Mouse (Mus musculus) retina, adult 2 months (tissue): ENCODE measurements around the gene Btbd6.

Experiments used
- DNase-seq: peaks from one replicate; pipeline ENCODE4 v3.0.0-alpha.2; 2012; ENCODE audit warnings: low read depth, low spot score

Btbd6 gene

DNA sequence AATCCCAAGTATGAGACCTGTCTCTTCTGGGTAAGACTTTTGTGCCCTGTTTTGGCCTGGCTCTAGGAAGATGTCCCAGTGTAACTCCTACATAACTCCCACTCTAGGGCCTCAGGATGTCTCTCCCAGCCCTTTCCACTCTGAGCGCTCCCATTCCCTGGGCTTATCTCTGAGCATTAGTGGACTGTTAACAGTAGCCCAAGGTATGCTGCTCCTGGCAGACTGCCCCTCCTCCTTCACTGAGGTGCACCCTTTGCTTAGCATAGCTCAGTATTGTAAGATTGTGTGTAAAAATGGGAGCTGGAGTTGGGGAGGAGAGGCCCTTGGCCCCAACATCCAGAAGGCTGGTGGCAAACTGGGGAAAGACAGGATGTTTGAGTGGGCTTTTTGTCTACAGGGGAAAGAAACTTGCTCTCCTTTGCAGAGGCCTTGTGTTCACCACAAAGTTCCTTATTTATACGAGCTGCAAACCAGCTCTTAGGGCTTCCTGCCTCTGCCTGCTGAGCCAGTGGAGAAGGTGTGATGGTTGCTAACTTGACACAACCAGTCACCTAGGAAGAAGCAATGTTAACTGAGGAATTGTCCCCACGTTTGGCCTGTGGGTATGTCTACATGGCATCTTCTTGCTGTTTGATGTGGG lies 23.2 kb upstream of the Btbd6 start:
- no peak for DNase-seq

DNA sequence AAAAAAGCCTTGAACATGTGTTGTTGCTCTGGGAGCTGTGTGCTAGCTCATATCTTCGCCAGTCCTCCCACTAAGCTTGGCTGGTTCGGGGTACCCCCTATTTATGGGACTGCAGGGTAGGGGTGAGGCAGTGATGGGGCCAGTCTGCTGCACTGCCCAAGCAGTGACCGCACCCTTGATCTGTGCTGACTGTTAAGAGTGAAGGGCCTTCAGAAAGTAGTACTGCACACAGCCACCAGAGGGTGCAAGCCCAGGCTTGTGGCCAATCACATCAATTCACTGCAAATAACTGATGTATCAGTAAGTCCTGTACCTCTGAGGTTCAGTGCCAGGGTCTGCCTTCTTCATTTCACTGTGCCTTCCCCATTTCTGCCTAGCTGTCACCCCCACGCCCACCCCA lies 20.5 kb upstream of the Btbd6 start:
- no peak for DNase-seq

DNA sequence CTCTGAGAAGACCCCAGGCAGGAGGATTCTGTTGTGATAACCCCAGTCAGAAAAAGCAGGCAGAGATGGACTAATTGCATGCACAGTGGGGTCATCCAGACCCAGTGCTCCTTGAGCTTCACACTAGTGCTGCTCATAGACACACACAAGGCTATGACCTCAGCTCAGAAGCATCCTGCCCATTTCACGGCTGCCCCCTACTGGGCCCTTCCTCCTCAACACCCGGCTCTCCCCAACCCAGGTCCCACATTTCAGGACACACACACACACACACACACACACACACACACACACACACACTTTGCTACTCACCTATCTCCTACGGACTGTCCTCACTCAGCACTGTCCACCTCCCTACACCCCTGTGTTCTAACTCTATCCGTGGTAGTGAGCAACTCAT lies 18.0 kb upstream of the Btbd6 start:
- no peak for DNase-seq

DNA sequence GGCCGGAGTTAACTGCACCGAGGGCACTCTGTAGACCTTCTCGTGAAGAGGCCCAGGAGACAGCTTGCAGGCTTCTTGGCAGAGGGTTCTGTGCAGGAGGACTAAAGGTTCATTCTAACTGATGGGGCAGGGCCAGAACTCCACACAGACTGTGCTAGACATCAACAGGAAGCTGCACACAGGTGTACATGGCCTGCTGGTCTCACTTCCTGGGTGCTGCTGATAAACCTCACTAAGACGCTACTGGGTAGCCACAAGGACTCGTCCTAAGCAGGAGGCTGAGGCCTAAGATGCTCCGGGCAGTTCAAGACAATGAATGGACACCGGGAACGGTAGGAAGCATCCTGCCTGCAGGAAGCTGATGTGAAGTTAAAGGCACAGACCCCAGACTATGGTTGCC lies 16.9 kb upstream of the Btbd6 start:
- no peak for DNase-seq

DNA sequence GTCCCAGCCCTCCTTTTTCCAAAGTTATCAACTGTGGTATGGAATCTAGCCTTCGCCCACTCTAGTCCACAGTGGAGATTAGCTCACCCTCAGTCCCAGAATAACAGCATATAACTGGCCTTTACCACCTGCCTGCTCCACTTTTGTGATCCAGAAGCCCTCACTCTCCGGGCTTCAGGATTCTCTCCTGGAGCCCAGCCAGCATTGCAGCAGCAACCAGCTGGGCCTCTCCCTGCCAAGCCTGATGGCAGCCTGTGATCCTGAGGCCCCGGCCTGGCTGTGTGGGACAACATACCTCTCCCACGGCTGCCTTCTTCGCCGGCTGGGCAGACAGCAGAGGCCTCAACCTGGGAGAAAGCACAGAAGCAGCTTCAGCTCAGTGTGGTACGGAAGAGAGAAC lies 14.9 kb upstream of the Btbd6 start:
- DNase-seq = no peak

DNA sequence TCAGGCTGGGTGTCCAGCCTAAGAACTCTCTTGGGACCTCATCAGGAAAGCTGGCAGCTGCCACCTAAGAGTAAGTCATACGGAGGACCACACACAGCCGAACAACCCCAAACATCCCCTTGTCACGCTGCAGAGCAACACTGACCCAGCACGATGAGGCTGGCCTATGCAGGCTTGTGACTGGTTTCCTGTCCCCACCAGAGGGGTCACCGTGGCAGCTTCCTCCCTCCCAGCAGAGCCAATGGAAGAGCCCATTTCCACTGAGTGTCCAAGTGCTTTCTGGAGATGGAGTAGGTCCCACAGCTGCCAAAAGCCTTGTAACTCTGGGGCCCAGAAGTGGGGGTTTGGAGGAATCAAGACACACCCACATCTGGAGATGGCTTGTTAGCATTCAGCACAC lies 14.4 kb upstream of the Btbd6 start:
- no peak for DNase-seq

DNA sequence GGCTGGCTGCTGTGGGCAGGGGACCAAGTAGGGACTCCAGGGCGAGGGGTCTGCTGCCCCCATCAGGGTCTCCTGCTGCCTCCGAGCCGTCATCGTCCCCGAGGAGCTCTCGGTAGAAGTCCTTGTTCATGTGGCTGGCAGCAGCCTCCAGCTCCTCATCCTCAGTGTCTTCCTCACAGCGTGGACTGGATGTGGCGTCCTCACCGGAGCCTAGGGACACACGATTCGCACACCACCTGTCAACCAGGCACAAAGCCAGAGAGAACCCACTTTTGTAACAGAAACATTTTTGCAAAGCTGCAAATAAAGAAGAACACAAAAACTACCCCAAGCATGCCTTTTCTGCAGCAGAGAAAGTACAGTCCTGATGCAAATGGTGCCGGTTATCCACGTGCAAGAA lies 10.5 kb upstream of the Btbd6 start:
- DNase-seq = no peak

DNA sequence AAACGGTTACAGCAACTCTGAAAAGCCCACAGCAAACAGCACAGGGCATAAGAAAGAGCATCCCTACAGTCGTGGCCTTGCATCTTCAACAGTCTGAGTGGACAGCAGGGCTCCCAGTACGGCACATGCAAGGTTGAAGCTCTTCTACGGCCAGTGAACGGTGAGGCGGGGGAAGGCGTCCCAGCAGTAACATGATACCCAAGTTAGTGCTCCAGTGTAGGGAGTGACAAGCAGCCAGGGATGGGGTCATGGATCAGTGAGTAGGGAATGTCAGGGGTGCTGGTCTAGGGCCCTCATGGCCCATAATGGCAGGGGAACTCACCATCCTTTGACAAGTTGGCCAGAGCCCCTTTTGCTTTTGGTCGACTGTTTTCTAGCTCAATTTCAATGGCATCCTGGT lies 7.3 kb upstream of the Btbd6 start:
- DNase-seq = no peak

DNA sequence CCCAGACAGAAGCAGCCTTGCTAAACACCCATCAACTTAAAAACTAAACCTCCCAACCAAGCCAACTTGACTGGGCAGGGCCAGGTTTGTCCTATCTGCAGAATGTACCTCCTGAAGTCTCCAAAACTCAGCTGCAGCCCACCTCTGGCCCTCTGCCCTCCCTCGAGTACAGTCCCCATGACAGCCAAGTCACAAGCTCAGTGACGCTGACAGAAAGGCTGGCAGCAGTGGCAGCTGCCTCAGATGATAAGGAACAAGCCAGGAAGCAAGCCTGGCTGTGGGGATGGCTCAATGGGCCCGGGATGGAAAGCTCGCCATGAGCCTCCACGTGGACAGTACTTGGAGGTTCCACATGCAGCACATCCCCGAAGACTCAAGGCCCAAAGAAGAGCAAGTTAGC lies 6.7 kb upstream of the Btbd6 start:
- DNase-seq = no peak

DNA sequence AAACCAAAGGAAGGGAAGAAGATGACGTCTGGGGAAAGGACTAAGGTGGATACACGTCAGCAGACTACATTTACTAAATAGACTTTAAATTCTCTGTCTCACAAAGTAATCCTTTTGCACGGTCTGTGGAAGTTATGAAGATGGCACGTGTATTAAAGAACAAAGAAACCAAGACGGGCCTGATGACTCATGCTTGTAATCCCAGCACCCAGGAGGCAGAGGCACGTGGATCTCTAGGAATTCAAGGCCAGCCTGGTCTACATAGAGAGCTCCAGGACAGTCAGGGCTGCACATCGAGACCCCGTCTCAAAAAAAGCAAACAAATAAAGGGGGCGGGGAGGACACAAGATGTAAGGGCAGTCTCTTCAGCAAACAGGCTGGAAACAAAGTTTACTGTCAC lies 1.5 kb upstream of the Btbd6 start:
- DNase-seq = no peak

DNA sequence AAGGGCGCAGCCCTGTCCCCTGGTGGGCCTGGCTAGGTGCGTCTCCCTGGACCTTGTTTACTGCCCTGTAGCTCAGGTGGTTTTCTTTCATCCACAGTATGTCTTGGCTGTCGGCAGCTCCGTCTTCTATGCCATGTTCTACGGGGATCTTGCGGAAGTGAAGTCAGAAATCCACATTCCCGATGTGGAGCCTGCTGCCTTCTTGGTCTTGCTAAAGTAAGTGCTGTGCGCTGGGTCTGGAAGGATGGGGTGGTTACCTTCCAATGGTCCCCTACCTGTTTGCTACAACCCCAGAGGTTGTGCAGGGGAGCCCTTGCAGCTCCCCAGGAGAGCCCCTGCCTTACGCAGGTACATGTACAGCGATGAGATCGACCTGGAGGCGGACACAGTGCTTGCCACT lies 874 bp downstream of the Btbd6 start:
- no peak for DNase-seq

DNA sequence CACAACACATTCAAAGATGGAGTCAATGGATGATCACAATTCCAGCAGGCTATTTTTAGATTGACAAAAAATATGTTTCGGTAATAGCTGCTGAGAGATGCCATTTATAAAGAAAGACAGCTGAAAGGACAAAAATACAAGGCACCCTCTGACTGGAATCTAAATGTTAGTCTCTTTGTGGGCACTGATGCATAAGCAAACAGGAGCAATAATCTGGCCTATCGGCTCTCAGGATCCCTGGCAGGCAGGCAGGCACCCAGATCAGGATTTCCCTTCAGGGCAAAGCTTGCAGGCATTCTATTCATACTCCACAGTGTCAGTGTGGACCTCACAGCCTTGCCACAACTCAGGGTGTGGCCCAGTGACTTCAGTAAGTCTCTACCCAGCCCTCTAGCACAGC lies 5.7 kb downstream of the Btbd6 start:
- no peak for DNase-seq

DNA sequence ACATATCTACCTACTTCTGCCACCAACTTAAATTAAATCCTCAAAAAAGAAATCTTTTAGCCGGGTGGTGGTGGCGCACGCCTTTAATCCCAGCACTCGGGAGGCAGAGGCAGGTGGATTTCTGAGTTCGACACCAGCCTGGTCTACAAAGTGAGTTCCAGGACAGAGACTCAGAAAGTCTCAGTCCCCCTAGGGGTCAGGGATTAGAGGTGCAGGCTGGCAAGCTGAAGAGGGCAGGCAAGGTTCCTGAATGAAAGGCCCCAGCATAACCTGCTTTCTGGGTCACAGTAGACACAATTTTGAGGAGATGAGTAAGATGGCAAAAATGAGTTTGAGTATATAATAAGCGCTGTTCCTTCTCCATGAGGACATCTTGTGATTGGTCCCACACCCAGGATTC lies 9.1 kb downstream of the Btbd6 start:
- DNase-seq = no peak

DNA sequence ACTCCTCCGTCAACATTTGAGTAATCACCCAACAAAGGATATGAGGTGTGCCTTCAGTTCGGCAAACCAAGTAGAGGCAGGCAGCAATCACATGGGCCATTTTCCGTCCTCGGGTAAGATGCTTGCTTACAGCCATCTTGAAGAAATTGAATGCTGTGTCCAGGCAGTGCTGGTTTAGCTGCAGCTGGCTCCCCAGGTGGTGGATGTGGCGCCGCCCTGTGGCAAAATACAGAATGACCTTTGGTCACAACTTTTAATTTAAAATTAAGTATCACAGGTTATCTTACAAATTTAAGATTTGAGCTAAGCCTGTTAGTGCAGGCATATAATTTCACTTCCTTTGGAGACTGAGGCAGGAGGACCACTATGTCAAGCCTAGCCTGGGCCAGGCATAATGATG lies 11.6 kb downstream of the Btbd6 start:
- DNase-seq = no peak

DNA sequence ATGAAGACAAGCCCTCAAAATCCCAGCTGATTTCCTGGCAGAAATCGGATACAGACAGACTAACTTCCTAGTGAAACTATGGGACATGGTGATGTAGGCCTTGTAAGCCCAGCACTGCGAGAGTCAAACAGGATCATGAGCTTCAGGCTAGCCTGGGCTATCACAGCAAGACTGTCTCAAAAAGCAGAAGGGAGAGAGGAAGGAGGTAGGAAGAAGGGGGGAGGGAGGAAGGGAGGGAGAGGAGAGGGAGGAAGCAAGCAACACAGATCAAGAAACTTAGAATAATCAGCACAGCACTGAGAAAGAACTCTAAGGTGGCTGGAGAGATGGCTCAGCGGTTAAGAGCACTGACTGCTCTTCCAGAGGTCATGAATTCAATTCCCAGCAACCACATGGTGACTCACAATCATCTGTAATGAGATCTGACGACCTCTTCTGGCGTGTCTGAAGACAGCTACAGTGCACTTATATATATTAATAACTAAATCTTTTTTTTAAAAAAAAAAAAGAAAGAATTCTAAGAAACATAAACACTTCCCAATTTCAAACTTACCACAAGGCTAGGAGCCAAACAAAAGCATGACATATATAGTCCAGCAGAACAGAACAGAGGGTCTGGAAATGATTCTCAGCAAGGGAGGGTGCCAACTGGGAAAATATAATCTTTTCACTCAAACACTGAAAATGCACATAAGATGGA lies 14.6 kb downstream of the Btbd6 start:
- DNase-seq = no peak

DNA sequence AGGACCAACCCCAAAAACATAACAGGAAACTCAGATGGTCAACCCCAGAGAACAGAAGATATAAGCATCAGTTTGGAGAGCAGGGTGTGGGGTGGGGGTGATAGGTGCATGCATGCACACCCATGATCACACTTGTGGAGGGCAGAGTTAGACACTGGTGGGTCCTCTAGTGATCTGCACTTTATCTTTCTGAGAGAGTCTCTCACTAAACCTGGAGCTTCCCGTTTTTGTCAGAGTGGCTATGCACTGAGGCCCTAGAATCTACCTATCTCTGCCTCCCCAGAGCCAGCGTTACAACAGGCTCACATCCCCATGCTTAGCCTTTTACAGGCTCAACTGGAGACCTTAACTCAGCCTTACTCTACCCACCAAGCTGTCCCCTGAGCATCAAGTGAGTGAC lies 15.2 kb downstream of the Btbd6 start:
- DNase-seq = no peak

DNA sequence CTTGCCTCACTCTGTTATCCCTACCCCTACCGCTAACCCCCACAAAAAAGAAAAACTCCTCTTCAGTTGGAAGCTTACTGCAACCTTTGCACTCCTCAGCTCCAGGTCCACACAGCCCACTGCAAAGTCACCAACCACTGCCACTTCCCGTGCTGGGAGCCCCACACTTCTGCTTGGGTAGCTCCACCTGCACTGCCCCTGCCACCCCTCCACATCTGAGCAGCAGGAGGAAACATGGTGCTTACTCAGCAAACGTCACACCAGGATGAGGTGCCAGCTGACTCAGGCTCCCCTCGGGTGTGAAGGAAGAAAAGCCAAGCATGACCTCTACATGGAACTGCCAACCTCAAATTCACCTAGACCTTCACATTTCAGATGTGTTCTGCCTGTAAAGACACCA lies 17.9 kb downstream of the Btbd6 start:
- no peak for DNase-seq

DNA sequence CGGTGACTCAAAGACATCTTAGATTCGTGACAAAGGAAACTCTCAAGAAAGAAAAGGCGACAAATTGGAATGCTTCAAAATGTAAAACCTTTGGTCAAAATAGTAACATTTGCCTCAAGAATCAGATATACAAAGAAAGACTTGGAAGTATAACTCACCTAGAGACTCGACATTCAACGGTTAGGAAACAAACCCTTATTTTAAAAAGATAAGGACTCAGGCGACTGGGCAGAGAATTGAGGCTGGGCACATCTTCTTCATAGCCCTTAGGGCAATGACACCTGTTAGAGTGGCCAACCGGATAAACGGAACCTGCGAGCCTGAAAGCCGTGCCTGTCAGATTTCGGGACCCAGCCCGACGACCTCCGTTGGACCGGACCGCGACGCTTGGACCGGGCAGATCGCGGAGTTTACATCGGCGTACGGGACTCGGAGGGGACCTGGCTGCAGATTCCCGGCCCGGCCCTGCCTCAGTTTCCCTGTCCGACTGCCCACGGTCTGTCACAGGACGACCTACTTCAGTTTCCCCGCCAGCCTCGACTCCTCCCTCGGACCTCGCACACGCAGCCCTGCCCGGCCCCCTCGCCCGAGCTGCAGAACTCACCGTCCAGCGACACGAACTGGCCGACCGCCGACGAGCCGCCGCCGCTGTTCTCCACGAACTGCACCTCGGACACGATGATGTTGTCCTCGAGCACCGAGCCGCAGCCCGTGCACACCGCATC lies 23.4 kb downstream of the Btbd6 start:
- DNase-seq = no peak

DNA sequence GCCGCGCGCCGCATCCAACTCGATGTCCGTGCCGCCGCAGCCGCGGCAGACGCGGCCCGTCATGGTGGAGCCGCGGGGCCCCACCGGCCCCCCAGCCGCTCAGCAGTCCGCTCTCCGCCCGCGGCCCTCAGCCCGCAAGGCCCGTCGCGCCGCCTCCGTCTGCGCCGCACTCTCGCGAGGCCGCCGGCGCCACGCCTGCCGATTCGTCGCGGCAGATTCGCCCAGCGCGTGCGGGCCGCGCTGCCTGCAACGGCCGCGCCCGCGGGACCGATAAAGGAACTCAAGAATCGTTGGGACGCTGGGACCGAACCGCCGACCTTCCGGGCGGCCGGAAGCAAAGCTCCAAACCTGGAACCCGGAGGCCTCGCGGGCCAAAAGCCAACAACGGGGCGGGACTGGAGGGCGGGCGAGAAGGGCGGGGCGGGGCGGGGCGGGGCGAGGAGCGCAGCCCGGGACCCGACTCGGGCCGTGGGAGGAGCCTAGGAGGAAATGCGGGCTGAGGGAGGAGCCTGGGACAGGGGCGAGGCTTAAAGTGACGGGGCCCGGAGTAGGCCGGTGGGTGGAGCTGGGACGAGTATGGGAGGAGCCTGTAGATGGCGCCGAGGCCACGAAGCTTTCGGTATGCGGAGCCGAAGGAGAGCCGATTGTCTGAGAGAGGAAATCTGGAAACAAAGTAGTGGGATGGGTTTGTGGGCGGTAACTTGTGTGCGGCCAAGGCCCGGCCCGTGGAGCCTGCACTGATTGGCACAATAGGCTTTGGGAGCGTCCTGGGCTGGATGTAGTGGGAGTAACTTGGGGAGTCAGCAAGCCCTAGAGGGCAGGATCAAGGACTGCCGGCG lies 24.2 kb downstream of the Btbd6 start, which contains the start of gene Brf1:
Brf1 (minus strand) TSS at position 411 of the 839 bp plus-strand sequence.
- DNase-seq = peak; percentile 92

DNA sequence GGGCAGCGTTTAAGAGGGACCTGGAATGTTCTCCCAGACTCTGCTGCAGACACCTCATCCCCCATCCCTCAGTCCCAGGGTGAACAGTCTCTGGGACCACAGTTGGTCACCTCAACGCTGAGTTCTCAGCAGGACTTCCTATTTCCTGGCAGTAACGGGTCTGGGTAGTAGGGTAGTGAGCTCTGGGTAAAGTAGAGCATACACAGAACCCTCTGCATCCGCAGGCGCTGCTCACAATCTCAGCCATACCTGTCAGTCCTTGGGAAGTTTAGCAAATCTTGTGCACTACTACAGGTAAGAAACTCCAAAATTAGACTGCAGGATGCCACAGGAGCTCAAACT lies 24.8 kb downstream of the Btbd6 start:
- DNase-seq = no peak

DNA sequence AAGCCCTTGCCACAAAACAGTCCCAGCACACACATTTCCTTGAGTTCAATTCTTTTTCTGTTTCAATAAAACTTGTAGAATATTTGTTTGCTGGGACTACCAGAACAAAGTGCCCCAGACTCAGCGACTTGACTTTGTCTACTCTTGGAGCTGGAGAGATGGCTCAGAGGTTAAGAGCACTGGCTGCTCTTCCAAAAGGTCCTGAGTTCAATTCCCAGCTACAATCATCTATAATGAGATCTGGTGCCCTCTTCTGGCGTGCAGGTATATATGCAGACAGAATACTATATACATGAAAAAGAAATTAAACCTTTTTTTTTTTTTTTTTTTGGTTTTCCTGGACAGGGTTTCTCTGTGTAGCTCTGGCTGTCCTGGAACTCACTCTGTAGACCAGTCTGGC lies 26.4 kb downstream of the Btbd6 start:
- no peak for DNase-seq

DNA sequence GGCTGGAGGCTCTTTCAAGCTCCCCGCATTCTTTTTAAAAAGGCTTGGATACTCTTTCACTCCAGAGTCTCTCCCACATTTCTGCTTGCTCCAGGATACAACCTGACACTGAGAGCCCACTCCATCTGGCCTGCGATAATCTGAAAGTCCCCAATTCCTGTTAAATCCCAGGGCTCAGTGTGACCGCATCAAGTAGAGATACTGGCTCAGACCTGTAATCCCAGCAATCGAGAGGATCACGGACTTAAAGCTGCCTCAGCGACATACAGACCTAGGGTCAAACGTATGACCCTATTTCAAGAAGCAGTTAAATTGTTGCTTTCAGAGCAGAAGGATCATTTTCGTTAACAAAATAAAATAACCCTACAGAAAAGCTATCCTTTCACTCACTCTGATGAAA lies 27.7 kb downstream of the Btbd6 start:
- peak; percentile 55 for DNase-seq
